Mouse (Mus musculus) myocyte (in vitro differentiated cells): ENCODE data around the gene Glt6d1. TPM values are rescaled to one million over a fixed set of nuclear protein-coding genes. Genes with fewer than 3 reads are reported as not detected.
"Not testable (repeated sequence)": the region's sequence is repeated elsewhere in the genome, so short reads cannot be mapped to it uniquely, and the experiment has no call there.

Experiments
- H3K27me3 ChIP-seq: one replicate; pipeline ENCODE4 v1.6.1; 2011; ENCODE audit not compliant: control insufficient read depth, insufficient read depth, insufficient read length
- H3K36me3 ChIP-seq: one replicate; pipeline ENCODE4 v1.6.1; 2011; ENCODE audit not compliant: control insufficient read depth, insufficient read depth
- H3K4me2 ChIP-seq: one replicate; pipeline ENCODE4 v1.6.1; 2011; ENCODE audit warnings: low read depth, control low read depth
- H3K4me3 ChIP-seq: one replicate; pipeline ENCODE4 v1.5.1; 2011; ENCODE audit warnings: mild to moderate bottlenecking, control low read depth, moderate library complexity
- H3K79me2 ChIP-seq: one replicate; pipeline ENCODE4 v1.6.1; 2011; ENCODE audit not compliant: control insufficient read depth, insufficient read depth
- H3ac ChIP-seq: one replicate; pipeline ENCODE4 v1.6.1; 2011; ENCODE audit not compliant: control insufficient read depth, insufficient read length
- CEBPB ChIP-seq: IDR thresholded peaks from 2 replicates; pipeline ENCODE4 v1.6.1; 2011; ENCODE audit warnings: mild to moderate bottlenecking, moderate library complexity; ENCODE audit not compliant: poor library complexity, insufficient read depth, severe bottlenecking
- E2F4 ChIP-seq: IDR thresholded peaks from one replicate; pipeline ENCODE4 v1.6.1; 2011; ENCODE audit warnings: mild to moderate bottlenecking, control low read depth, moderate library complexity; ENCODE audit not compliant: insufficient read depth
- MAX ChIP-seq: IDR thresholded peaks from one replicate; pipeline ENCODE4 v1.6.1; 2011; ENCODE audit warnings: low read depth, mild to moderate bottlenecking, control low read depth
- MYOD1 ChIP-seq, 3 experiments: IDR thresholded peaks; one replicate each; pipeline ENCODE4 v1.6.1; 2011; ENCODE audit warnings: control low read depth in 2 of 3, low read depth in 2 of 3, mild to moderate bottlenecking in 2 of 3, moderate library complexity in 1 of 3; ENCODE audit not compliant: insufficient read length in 2 of 3, control insufficient read depth in 1 of 3
- MYOG ChIP-seq, 3 experiments: IDR thresholded peaks; one replicate each; pipeline ENCODE4 v1.6.1; 2011; ENCODE audit warnings: control low read depth in 2 of 3, low read depth in 2 of 3, mild to moderate bottlenecking in 2 of 3; ENCODE audit not compliant: insufficient read length in 2 of 3, control insufficient read depth in 1 of 3, insufficient read depth in 1 of 3
- POLR2A ChIP-seq: IDR thresholded peaks from one replicate; pipeline ENCODE4 v1.6.1; 2011; ENCODE audit warnings: low read depth, mild to moderate bottlenecking, control low read depth, moderate library complexity; ENCODE audit not compliant: insufficient read length
- POLR2AphosphoS2 ChIP-seq: IDR thresholded peaks from one replicate; pipeline ENCODE4 v1.6.1; 2011; ENCODE audit warnings: low read depth, control low read depth; ENCODE audit not compliant: insufficient read length
- REST ChIP-seq: IDR thresholded peaks from one replicate; pipeline ENCODE4 v1.6.1; 2011; ENCODE audit warnings: mild to moderate bottlenecking, control low read depth, moderate library complexity; ENCODE audit not compliant: insufficient read depth, insufficient read length
- SRF ChIP-seq: IDR thresholded peaks from one replicate; pipeline ENCODE4 v1.6.1; 2011; ENCODE audit warnings: low read depth; ENCODE audit not compliant: control insufficient read depth, insufficient read length
- TCF12 ChIP-seq: IDR thresholded peaks from one replicate; pipeline ENCODE4 v1.6.1; 2011; ENCODE audit warnings: mild to moderate bottlenecking, control low read depth; ENCODE audit not compliant: poor library complexity, insufficient read depth, severe bottlenecking
- TCF3 ChIP-seq: IDR thresholded peaks from one replicate; pipeline ENCODE4 v1.6.1; 2011; ENCODE audit warnings: low read depth, control low read depth; ENCODE audit not compliant: insufficient read length
- USF1 ChIP-seq: IDR thresholded peaks from one replicate; pipeline ENCODE4 v1.6.1; 2011; ENCODE audit warnings: low read depth, mild to moderate bottlenecking, control low read depth, moderate library complexity
- polyA plus RNA-seq: library from polyadenylated mRNA; unstranded; fragments of >200 nt; fragmentation: generic; extraction: Trizol; gene quantifications from one replicate; pipeline ENCODE4 v1.2.1, GENCODE M21; 2012; ENCODE audit warnings: missing spikeins

Gene Glt6d1
- not detected for polyA plus RNA-seq

DNA sequence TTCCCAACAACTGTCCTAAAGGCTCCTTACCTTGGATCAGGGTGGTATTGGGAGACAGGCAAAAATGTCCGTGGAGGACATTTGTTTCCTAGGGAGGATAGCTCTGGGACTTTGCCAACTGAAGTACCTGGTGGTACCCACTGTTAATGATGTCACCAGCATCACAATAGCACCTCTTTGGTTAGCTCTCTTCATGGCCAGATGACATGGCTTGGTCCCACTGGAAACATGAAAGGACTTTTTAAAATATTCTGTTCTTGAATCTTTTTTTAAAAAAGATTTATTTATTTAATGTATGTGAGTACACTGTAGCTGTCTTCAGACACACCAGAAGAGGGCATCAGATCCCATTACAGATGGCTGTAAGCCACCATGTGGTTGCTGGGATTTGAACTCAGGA is at the start of gene Glt6d1:
Gene Glt6d1 (minus strand): TSS at position 101 of the 400 bp plus-strand sequence.
- H3ac ChIP-seq, H3K4me2 ChIP-seq, H3K79me2 ChIP-seq, H3K4me3 ChIP-seq, H3K27me3 ChIP-seq, H3K36me3 ChIP-seq: not testable (repeated sequence)

GRCm38 (mm10) chr2:25865412-25865811 is 49.8 kb upstream of the Glt6d1 start:
- Histone ChIP-seq H3K79me2 (no peaks in the 10 kb centered on the region), H3K4me2 (no peak overlapping the region), H3ac (no peak overlapping the region), H3K4me3 (no peak overlapping the region), H3K27me3 (peaks cover 24% of the 10 kb centered on the region), H3K36me3 (no peaks in the 10 kb centered on the region)
- TF ChIP-seq E2F4 (no peak), POLR2A (no peak), CEBPB (no peak), TCF12 (no peak), USF1 (no peak), POLR2AphosphoS2 (no peak), SRF (no peak), MYOG (IDR thresholded peaks at IDR 0.05; ENCODE audit: control insufficient read depth in 1 of 3, insufficient read depth in 1 of 3, insufficient read length in 2 of 3, low read depth in 2 of 3) (no peak), REST (no peak), TCF3 (no peak), MYOD1 (IDR thresholded peaks at IDR 0.05; ENCODE audit: control insufficient read depth in 1 of 3, insufficient read length in 2 of 3, low read depth in 2 of 3) (no peak), MAX (no peak)

DNA sequence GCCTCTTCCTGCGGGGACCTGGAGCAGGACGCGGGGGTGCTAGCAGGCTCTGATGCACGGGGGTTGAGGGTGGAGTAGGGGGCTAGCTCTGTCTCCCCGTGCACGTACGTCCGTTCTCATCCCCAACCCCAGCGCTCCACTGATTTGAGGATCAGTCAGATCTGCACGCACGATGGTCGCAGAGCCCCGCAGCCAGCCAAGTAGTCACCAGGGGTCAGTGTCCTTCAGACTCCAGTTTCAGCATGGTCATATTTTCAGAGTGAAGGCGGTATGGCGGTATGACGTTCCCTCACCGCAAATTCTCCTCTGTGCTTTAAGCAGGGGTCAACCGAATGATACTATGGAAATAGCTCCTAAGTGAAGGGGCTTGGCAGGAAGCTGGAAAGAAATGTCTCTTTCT is 48.6 kb upstream of the Glt6d1 start:
- H3K4me3 ChIP-seq, result no peak overlapping the region
- peaks cover 29% of the 10 kb centered on the region for H3K27me3 ChIP-seq
- H3ac ChIP-seq, result no peak overlapping the region
- H3K4me2 ChIP-seq, result no peak overlapping the region
- no peak for TF ChIP-seq E2F4
- no peak for TF ChIP-seq TCF12
- no peak for TF ChIP-seq USF1
- no peak for TF ChIP-seq MAX
- H3K36me3 ChIP-seq, result no peaks in the 10 kb centered on the region
- no peaks in the 10 kb centered on the region for H3K79me2 ChIP-seq

DNA sequence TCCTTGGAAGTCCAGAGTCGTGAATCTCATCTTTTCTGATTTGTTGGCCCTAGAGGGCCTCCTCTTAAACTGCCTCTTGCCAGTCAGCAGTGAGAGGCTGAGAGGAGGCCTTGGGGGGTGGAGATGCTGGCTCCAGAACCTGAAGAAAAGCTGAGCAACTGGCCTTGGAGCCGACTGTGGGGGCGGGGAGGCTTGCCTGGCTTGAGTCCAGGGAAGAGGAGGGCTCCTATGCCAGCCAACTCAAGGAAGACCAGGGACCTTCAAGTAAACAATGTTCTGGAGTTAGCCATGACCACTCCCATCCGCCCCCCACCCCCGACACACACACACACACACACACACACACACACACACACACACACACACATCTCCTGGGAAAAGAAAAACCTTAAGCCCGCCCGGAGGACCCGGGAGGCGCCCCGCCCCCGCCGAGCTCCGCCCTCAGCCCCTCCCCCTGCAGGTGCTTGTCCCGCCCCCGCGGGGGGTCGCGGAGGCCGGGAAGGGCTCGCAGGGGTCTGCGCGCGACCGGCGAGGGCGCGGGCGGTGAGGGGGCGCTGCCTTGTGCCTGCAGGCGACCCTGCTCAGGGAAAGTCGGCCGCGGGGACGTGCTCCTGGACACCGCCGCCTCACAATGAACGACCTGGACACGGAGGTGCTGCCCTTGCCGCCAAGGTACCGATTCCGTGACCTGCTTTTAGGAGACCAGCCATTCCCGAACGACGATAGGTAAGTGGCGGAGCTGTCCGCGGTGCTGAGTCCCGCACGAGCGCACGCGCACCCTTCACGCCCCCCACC is 47.9 kb upstream of the Glt6d1 start, which contains the start of gene Kcnt1:
Gene Kcnt1 (plus strand): TSS at position 398 of the 795 bp plus-strand sequence.
- TF ChIP-seq TCF3 (no peak), REST (peak; percentile 85)
- Histone ChIP-seq H3K27me3 (peaks cover 29% of the 10 kb centered on the region), H3ac (no peak within 1 kb of the TSS), H3K4me2 (no peak within 1 kb of the TSS), H3K36me3 (no peaks in the 10 kb centered on the region), H3K79me2 (no peaks in the 10 kb centered on the region), H3K4me3 (no peak within 1 kb of the TSS)

- Histone ChIP-seq H3K27me3 (peaks cover 29% of the 10 kb centered on the region), H3K36me3 (no peaks in the 10 kb centered on the region), H3K79me2 (no peaks in the 10 kb centered on the region), H3K4me3 (no peak overlapping the region), H3ac (no peak overlapping the region), H3K4me2 (no peak overlapping the region)
- TF ChIP-seq MAX (no peak), MYOD1 (IDR thresholded peaks at IDR 0.05; ENCODE audit: control insufficient read depth in 1 of 3, insufficient read length in 2 of 3, low read depth in 2 of 3) (no peak), TCF12 (no peak), SRF (no peak), USF1 (no peak), POLR2A (no peak)
These were observed 47.1 kb upstream of the Glt6d1 start for GRCm38 (mm10) chr2:25862696-25863270.

- Histone ChIP-seq H3K4me3 (no peak overlapping the region), H3K27me3 (peaks cover 29% of the 10 kb centered on the region), H3K36me3 (no peaks in the 10 kb centered on the region), H3K79me2 (no peaks in the 10 kb centered on the region), H3K4me2 (no peak overlapping the region), H3ac (no peak overlapping the region)
- TF ChIP-seq MYOG (IDR thresholded peaks at IDR 0.05; ENCODE audit: control insufficient read depth in 1 of 3, insufficient read depth in 1 of 3, insufficient read length in 2 of 3, low read depth in 2 of 3) (no peak), REST (no peak), USF1 (no peak), CEBPB (no peak), TCF3 (no peak), SRF (no peak), MAX (no peak), POLR2A (no peak)
These were observed 46.4 kb upstream of the Glt6d1 start for GRCm38 (mm10) chr2:25862038-25862437.
